Mouse (Mus musculus): Measurements from ENCODE around the gene 4930404N11Rik.

Gene 4930404N11Rik

DNA sequence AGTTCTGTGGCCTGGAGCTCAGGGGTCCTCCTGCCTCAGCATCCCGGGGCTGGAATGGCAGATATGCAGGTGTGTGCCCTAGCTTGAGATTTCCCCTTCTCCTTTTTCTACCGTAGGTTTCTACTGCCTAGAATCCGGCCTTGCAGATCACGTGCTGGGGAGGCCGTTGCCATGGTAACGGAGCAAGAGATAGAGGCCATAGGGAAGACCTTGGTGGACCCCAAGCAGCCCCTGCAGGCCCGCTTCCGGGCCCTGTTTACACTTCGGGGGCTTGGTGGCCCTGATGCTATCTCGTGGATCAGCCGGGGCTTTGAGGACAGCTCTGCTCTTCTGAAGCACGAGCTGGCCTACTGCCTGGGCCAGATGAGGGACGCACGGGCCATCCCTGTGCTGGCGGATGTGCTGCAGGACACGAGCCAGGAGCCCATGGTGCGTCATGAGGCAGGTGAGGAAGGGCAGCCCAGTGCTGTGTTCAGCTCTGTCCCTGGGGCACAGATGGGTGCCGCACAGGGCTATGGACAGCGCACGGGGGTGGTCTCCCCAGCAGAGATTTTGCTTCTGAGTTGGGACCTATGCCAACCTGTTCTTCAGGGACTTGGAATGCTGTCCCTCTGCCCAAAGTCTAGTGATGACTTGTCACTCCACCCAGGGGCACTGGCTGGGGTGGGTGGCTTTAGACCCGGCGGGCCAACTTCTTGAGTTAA is 20.1 kb upstream of the 4930404N11Rik start:
- in situ Hi-C loops (cut with MboI; ENCODE audit: unreplicated experiment in 2 of 2), result loop anchor here in 1 of 2 experiments (25.0 kb wide), 1 partner anchor 1252 kb away; the partner anchor contains the start of gene Tdg

DNA sequence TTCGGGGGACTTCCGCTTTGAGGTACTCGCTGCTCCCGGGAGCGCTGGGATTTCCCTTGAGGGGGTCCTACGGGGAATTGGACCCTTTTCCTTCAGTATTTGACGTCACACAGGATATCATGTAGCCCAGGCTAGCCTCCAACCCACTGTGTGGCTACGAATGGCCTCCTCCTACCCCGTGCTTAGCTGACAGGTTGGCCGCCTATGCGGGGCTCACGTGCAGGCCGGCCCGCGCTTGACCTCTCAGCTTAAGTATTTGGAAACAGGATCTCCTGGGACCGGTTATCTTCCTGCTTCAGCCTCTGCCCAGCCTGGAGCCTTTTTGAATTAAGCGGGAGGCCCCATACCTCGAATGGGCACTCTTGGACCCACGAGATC is 19.0 kb upstream of the 4930404N11Rik start:
- in situ Hi-C loops (cut with MboI; ENCODE audit: unreplicated experiment in 2 of 2), result loop anchor here in 1 of 2 experiments (25.0 kb wide), 1 partner anchor 1253 kb away; the partner anchor contains the start of gene Tdg

DNA sequence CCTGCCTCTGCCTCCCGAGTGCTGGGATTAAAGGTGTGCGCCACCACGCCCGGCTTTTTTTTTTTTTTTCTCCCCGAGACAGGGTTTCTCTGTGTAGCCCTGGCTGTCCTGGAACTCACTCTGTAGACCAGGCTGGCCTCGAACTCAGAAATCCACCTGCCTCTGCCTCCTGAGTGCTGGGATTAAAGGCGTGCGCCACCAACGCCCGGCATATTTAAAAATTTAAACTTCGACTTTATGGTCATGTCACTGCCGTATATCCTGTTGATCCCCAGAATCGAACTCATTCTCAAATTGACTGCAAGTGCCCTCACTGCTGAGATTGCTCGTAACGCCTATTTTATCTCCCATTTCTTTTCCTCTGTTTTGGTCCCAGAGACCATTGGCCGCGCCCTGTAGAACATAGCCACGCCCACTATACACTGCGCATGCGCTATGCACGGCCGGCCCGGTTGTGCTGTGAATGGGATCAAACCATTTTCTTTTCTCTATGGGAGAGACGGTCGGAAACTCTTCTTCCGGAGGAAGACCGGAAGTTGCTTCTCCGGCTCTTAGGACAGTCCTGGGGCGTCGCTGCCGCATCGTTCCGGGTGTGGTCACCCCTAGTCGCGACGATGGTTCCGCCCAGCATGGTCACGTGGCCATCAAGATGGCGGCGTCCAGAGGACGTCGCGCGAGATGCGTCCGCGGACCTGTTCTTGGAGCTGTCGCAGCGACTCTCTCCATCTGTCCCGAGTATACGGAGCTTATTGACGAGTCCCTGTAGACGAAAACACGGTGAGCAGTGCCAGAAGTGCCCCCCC is 18.4 kb upstream of the 4930404N11Rik start, which contains the start of the genes Dohh and Gm48551:
Gene Dohh (plus strand): TSS at position 627 of the 803 bp plus-strand sequence.
Gene Gm48551 (plus strand): TSS at position 665 of the 803 bp plus-strand sequence.
- in situ Hi-C loops (cut with MboI; ENCODE audit: unreplicated experiment in 2 of 2), result loop anchor here in 1 of 2 experiments (25.0 kb wide), 1 partner anchor 1253 kb away; the partner anchor contains the start of gene Tdg

DNA sequence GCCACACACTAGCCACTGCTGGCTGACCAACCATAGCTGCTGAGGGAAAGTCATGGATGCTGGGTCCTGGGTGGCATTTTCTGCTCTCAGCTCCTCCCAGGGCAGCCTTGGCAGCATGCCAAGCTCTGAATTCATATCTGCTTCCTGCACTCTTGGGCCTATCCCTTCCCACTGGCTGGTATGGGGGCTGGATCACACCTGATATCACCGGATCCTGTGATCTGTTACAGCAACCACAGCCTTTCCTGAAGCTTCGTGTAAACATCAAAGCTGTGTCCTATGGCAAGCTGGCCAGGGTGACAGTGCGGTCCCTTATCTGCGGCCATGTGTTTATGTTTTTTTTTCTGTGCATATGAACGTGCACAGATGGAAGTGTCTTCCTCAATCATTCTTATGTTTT is 16.4 kb upstream of the 4930404N11Rik start:
- in situ Hi-C loops (cut with MboI; ENCODE audit: unreplicated experiment in 2 of 2), result loop anchor here in 1 of 2 experiments (25.0 kb wide), 1 partner anchor 1255 kb away; the partner anchor contains the start of gene Tdg

DNA sequence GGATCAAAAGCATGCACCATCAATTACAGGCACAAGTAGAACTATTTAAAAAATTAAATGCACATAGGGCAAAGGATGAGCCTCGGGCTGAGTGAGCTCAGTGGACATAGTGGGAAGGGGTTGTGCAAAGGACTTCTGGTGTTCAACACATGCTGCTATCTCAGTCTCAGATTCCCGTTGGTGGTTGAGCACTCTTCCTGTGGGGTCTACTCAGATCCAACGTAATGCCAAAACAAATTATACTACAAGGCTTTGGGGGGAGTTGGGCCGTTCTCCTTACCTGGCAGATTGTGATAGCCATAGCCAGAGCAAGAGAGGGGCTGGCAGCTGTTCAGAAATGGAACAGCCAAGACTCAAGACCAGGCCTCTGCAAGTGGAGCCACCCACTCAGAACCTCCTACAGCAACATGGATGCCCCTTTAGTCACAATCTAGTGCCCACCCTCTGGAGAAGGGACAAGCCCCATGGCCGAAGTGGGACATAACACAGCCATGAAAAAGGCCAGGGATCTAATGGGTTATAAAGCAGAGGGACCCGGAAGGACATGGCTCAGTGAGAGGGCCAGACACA is 14.3 kb upstream of the 4930404N11Rik start:
- in situ Hi-C loops (cut with MboI; ENCODE audit: unreplicated experiment in 2 of 2), result loop anchor here in 1 of 2 experiments (25.0 kb wide), 1 partner anchor 1257 kb away; the partner anchor contains the start of gene Tdg

DNA sequence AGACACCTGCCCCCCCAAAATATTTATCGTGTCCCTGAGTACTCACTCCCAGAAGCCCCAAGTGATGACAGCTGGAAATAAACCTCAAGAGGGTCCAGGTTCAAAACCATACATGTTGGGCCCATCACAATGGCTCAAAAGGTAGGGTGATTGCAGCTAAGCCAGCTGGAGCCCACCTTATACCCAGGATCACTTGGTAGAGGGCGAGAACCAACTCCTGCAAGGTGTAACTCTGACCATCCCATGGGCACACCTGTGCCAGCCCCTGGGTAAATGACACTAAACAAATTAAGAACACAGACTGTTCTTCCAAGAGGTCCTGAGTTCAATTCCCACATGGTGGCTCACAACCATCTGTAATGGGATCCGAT is 13.6 kb upstream of the 4930404N11Rik start:
- in situ Hi-C loops (cut with MboI; ENCODE audit: unreplicated experiment in 2 of 2), result loop anchor here in 1 of 2 experiments (25.0 kb wide), 1 partner anchor 1258 kb away; the partner anchor contains the start of gene Tdg

DNA sequence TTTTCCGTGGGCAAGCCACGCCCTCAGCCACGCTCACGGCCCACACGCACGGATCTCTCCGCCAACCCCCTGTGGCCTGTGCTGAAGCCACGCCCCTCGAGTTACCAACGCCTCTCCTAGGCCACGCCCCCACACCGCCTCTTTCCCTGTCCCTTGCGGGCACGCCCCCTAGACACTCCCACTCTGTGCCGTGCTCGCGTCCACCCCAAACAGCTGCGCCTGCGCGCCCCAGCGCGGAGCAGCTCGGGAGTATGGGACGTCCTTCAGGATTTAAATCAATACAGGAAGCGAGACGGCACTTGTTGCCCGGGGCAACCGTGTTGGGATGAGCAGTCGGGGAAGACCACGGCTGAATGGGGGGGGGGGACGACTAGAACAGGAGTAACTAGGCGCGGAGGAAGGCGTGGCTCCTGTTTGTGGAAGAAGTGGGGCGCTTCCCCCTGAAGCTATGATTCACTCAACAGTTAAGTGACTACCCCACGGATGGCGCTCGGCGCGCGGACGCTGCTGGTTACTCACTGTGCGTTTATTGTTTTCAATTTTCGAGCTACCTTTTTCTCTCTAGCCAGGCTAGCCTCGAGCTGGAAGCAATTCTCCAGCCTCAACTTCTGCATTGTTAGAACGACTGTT is 13.1 kb upstream of the 4930404N11Rik start:
- in situ Hi-C loops (cut with MboI; ENCODE audit: unreplicated experiment in 2 of 2), result loop anchor here in 1 of 2 experiments (25.0 kb wide), 1 partner anchor 1259 kb away; the partner anchor contains the start of gene Tdg

DNA sequence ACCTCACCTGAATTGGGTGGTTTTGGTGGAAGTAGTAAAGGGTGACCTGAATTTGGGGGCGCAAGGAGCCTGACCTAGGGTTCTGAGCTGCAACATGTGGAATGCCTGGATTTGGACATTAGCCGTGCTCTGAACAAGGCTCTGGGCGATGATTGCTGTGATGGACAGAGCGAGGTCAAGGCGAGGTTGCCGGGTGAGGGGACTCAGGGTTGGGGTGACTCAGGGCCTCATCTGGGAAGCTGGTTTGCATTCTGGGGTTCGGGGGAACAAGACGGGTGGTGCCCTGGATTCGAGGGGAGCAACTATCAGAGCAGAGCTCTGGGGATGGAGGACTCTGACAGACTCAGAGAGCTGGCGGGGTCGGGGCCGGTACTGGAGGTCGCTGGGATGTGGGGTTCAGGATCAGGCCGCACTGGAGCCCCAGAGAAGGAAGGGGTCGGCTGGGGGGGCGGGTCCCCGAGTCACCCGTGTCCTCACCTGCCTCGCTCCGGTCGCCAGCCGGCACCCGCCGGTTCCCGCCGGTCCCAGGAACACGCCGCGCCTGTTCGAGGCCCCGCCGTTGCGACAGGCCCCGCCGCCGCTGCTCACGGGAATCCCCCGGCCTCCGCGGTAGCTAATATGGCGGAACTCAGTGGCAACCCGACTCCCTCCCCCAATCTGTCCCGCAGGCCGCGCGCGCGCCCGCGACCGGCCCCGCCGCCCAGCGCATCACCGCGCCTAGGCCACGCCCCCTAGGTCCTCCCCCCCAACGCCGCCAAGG is 12.4 kb upstream of the 4930404N11Rik start, which contains the start of gene Fzr1:
Gene Fzr1 (minus strand): TSS at position 724 of the 760 bp plus-strand sequence.
- in situ Hi-C loops (cut with MboI; ENCODE audit: unreplicated experiment in 2 of 2), result loop anchor here in 1 of 2 experiments (25.0 kb wide), 1 partner anchor 1259 kb away; the partner anchor contains the start of gene Tdg

DNA sequence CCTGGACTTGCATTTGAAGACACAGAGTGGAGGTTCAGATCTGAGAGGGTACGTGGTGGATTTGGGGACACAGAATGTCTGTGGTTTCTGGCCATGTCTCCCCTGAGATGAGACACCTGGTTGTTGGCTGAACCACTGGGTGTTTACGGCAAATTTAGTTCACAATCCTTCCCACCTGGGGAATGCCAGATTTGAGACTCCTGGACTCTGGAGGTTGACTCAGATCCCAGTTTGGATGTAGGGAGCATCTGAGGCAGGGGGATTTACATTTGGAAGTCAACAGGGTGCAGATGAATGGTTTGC is 11.7 kb upstream of the 4930404N11Rik start:
- in situ Hi-C loops (cut with MboI; ENCODE audit: unreplicated experiment in 2 of 2), result loop anchor here in 1 of 2 experiments (25.0 kb wide), 1 partner anchor 1260 kb away; the partner anchor contains the start of gene Tdg

DNA sequence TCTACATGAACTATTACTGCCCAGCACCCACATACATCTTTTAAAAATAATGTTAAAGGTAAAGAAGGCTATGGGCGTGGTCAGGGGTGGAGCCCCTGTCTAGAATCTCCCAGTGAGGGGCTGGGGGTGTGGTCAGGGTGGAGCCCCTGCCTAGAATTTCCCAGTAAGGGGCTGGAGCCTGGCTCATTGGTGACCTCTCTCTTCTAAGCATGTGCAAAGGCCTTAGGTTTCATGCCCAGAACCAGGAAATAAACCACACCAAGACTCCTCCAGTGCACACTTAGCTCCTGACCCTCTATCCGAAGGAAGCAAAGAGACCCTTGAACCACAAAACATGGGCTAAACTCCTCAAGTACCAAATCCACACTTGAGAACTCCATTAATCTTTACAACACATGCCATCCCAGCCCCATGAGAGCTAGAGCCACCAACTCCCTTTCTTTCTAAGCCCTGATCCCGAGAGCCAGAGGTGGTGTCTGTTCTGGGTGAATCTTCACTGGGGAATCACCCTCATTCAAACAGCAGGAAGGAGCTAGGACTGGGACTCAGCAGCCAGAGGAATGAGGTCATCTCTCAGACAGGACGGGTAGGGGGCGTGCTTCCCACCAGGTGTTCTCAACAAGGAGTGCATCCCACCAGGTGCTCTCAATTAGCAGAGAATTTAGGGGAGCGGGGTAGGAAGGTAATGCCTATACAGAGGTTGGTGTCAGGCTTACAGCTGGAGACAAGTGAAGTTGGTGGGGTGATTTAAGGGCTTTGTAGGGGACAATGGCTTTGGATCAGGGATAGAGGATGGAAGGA is 11.1 kb upstream of the 4930404N11Rik start:
- in situ Hi-C loops (cut with MboI; ENCODE audit: unreplicated experiment in 2 of 2), result loop anchor here in 1 of 2 experiments (25.0 kb wide), 1 partner anchor 1261 kb away; the partner anchor contains the start of gene Tdg

DNA sequence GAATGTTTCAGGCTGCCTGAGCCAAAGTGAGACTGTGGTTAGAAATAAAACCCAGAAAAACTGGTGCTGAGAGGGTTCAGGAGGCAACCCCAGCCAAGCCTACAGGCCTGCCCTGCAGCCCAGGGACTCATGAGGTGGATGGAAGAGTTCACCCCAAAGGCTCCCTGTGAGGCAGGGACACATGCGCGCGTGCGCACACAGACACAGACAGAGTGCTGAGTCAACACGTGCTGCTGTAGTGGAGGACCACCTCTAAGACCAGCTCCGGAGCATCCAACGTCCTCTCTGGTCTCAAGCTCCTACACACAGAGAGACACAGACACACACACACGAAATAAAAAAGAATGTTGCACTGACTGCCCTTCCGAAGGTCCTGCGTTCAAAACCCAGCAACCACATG is 9.7 kb upstream of the 4930404N11Rik start:
- in situ Hi-C loops (cut with MboI; ENCODE audit: unreplicated experiment in 2 of 2), result loop anchor here in 1 of 2 experiments (25.0 kb wide), 1 partner anchor 1262 kb away; the partner anchor contains the start of gene Tdg

DNA sequence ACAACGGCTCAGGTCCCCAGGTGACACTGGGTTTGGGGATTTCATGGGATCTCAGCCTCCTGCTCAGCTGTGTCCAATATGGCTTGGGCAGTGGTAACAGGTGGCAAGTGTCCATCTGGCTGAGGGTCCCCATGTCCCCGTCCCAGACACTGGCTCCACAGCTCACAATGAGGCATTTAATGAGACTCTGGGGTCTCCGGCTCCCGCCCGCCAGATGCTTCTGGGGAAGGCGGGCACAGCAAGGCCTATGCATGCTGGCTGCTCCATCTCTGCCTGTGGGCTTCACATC is 1.5 kb upstream of the 4930404N11Rik start:
- in situ Hi-C loops (cut with MboI; ENCODE audit: unreplicated experiment in 2 of 2), result no loop called here

DNA sequence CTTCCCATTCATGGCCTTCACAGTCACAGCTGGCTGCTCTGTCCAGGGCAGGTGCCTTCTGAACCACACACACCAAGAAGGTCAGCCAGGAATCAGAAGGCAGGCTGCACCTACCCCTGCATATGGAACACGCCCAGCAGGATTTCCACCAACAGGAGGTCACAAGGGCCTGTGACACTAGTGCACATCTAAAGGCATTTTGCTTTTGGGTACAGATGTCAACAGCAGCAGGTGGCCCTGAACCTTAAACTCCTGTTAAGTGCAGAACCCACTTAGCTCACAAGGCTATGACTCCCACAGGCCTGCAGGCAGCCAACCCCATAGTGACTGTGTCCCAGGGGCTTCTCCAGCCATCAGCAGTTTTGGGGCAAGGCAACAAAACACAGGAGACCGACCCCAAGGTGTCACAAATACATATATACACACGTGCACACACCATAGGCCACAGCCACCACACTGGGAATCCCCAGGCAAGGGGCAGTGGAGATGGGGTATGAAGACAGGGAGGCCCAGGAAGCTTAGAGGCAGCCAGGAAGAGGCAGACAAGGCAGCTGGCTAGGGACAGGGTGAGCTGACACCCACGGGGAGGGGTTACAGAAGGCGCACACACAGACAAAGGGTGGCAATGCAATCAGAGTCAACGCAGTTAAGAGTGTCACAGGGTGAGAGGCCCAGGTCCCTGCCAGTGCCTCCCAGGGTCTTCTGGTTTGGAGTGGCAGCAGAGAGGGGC is 1.0 kb upstream of the 4930404N11Rik start:
- in situ Hi-C loops (cut with MboI; ENCODE audit: unreplicated experiment in 2 of 2), result no loop called here

DNA sequence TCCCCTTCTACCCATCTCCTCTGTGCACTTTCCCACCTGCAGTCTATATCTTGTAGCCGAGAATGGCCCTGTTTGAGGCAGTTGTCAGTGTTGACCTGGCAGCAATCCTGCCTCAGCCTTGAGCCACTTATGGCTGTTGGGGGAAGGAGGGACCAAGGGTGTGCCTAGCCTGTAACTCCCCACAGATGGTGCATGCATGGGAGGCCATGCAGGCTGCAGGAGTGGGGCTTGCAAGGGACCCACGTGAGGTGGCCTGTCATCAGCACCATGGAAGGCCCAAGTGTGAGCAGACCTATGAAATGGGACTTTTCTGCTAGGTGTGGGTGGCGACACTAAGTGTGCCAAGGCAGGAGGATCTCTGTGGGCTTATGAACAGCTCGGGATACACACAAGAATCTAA is 543 bp downstream of the 4930404N11Rik start:
- in situ Hi-C loops (cut with MboI; ENCODE audit: unreplicated experiment in 2 of 2), result no loop called here

DNA sequence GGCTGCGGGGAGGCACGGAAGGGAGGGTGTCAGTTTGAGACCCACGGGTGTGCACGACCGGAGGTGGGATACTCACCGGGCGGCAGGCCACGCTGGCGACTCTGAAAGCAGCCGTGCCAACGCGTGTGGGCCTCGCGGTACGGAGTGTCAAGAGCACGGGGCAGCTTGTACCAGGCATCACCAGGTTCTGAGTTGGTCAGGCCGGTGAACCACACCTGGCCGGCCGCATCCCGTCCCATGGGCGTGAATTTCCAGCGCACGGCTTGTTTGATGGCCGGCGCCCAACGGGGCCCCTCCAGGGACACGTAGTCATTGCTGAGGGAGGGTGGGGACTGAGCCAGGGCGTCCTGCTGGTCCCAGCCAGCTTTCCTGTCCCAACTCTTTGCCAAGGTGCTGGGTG is 950 bp downstream of the 4930404N11Rik start:
- in situ Hi-C loops (cut with MboI; ENCODE audit: unreplicated experiment in 2 of 2), result no loop called here

DNA sequence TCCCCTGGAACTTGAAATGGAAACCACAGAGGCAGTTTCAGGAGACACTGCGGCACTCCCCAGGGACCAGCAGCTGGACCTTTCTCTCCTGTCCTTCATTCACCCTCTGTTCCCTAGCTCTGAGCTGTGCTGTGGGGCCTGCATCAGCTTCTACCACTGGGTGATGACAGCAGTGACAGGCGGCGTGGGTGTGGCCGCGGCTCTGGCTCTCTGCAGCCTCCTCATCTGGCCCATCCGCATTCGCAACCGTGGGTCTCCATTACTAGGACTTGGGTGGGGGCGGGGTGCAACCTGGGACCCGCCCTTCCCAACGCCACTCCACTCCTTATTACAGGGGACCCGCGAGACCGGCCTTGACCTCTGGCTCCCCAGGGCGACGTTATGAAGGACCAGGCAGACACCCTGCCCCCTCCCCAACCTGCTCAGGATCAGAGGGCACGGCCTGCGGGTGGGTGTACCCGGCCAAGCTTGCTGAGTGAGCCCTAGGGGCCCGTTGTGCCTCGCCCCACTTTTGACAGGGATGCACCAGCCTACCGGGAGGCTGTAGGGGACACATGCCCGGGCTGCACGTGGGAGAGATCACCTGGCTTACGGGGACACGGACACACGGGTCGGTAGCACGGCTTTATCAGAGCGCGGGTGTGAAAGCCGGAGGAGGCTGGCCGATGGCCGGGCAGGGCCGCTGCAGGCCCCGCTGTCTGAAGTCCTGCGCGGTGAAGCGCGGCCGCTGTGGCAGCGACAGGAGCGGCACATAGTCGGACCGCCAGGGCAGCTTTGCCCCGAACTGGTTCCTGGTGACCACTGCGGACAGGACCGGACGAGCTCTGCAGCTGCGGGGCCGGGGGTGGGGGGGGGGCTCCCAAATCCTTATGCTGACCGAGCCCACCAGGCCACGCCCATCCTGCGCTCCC is 1.9 kb downstream of the 4930404N11Rik start:
- in situ Hi-C loops (cut with MboI; ENCODE audit: unreplicated experiment in 2 of 2), result no loop called here

DNA sequence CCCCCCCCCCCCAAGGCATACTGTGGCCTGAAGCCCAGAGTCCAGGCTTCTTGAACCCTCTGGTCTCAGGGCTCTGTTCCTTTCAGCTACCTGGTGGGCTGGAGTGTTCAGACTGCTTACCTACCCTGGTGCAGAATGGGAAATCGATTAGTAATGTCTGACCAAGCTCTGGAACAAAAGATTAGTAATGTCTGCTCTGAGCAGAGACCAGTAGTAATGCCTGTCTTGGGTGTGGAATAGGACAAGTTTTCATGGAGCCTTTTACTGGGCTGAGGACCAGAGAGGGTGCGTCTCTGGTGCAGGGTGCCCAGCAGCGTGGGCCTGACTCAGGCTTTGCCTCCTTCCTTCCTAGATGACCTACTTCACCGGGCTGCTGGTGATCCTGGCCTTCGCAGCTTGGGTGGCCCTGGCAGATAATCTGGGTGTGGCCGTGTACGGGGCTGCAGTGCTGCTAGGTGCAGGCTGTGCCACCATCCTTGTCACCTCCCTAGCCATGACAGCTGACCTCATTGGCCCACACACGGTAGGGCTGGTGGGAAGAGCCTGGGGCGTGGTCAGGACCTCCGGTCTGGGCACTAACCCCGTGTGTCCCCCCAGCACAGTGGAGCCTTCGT is 3.2 kb downstream of the 4930404N11Rik start:
- in situ Hi-C loops (cut with MboI; ENCODE audit: unreplicated experiment in 2 of 2), result no loop called here

Measured in v-Abl transformed pro-B cells (cell line).